Mouse (Mus musculus) liver, embryonic 14.5 days (tissue): Measurements from ENCODE around the gene Adam19.

Experiments used
- CTCF ChIP-seq: IDR thresholded peaks from 2 replicates; pipeline ENCODE4 v1.5.1; 2016; ENCODE audit warnings: antibody characterized with exemption, low read depth, control low read depth
- EP300 ChIP-seq: IDR thresholded peaks from 2 replicates; pipeline ENCODE4 v1.6.1; 2016; ENCODE audit warnings: antibody characterized with exemption, low read depth

GRCm38 (mm10) chr11:46027952-46028814 lies 27.6 kb upstream of the Adam19 start:
- TF ChIP-seq CTCF (no peak), EP300 (no peak)
